Mouse (Mus musculus) liver, embryonic 14.5 days (tissue): ENCODE measurements at regions not wholly inside any gene's neighbourhood (a gene's known extent, or its start where the extent isn't known, plus 50 kb on each side); places are given as distances from the start of the nearest gene placed in this dataset.

Experiments used
- ATAC-seq: fragments of 200-750 bp; cut with Nextera tagmentation; 2 replicates; pipeline ENCODE4 v1.8.0; 2017; ENCODE audit warnings: moderate number of reproducible peaks, mild to moderate bottlenecking, moderate library complexity; ENCODE audit not compliant: insufficient read depth
- DNase-seq, 3 experiments: peaks; one replicate each; pipeline ENCODE4 v3.0.0-alpha.2; 2012 to 2013; ENCODE audit warnings: low read depth in 3 of 3, low spot score in 3 of 3
- H3K27ac ChIP-seq: fragments of 300-500 bp; sonication (generic); 2 replicates; pipeline ENCODE4 v1.5.1; 2014; ENCODE audit warnings: moderate library complexity, mild to moderate bottlenecking, control low read depth, inconsistent platforms
- H3K27me3 ChIP-seq: fragments of 300-500 bp; sonication (generic); 2 replicates; pipeline ENCODE4 v1.6.1; 2014; ENCODE audit warnings: mild to moderate bottlenecking, low read length, moderate library complexity; ENCODE audit not compliant: control insufficient read depth, insufficient read depth
- H3K36me3 ChIP-seq: fragments of 300-500 bp; sonication (generic); replicated peaks from 2 replicates; pipeline ENCODE4 v1.6.1; 2014; ENCODE audit warnings: low read depth; ENCODE audit not compliant: control insufficient read depth, insufficient read depth
- H3K4me1 ChIP-seq, 2 experiments: fragments of 200-500 bp in 1 of 2; fragments of 300-500 bp in 1 of 2; sonication (generic) in 1 of 2; replicated peaks; 2 replicates each; pipeline ENCODE4 v1.6.1; 2012 to 2014; ENCODE audit warnings: antibody characterized with exemption in 1 of 2, inconsistent platforms in 1 of 2, low read length in 1 of 2; ENCODE audit not compliant: control insufficient read depth in 2 of 2, insufficient read depth in 2 of 2
- H3K4me2 ChIP-seq: fragments of 300-500 bp; sonication (generic); 2 replicates; pipeline ENCODE4 v1.6.1; 2014; ENCODE audit warnings: low read depth, mild to moderate bottlenecking, control low read depth, moderate library complexity
- H3K4me3 ChIP-seq, 2 experiments: fragments of 200-500 bp in 1 of 2; fragments of 300-500 bp in 1 of 2; sonication (generic) in 1 of 2; 2 replicates each; pipeline ENCODE4 v1.5.1; 2012 to 2014; ENCODE audit warnings: low read depth in 2 of 2, low read length in 2 of 2, mild to moderate bottlenecking in 2 of 2, control low read depth in 1 of 2, inconsistent platforms in 1 of 2, moderate library complexity in 1 of 2; ENCODE audit not compliant: insufficient read depth in 1 of 2
- H3K9ac ChIP-seq: fragments of 300-500 bp; sonication (generic); replicated peaks from 2 replicates; pipeline ENCODE4 v1.6.1; 2014; ENCODE audit warnings: mild to moderate bottlenecking, control low read depth, moderate library complexity
- H3K9me3 ChIP-seq: fragments of 300-500 bp; sonication (generic); 2 replicates; pipeline ENCODE4 v1.6.1; 2016; ENCODE audit warnings: low read length, mixed read lengths; ENCODE audit not compliant: control insufficient read depth
- CTCF ChIP-seq: IDR thresholded peaks from 2 replicates; pipeline ENCODE4 v1.5.1; 2016; ENCODE audit warnings: antibody characterized with exemption, low read depth, control low read depth
- EP300 ChIP-seq: IDR thresholded peaks from 2 replicates; pipeline ENCODE4 v1.6.1; 2016; ENCODE audit warnings: antibody characterized with exemption, low read depth
- WGBS: fragments of 180-500 bp; shearing (Covaris S2); extraction: QIAGEN DNeasy Blood & Tissue Kit; methylation state at CpG from one replicate; pipeline ENCODE4 v1.1.7; 2014; ENCODE audit not compliant: insufficient replicate concordance; 5-methylcytosine and 5-hydroxymethylcytosine counted together

GRCm38 (mm10) chr6:81448366-81448765, 475.1 kb upstream of the Gcfc2 start:
- Histone ChIP-seq H3K9ac (no peak overlapping the region), H3K4me2 (no peak overlapping the region), H3K4me1 (no peaks in the 10 kb centered on the region), H3K9me3 (no peaks in the 10 kb centered on the region), H3K27ac (no peak overlapping the region), H3K36me3 (no peaks in the 10 kb centered on the region), H3K27me3 (no peaks in the 10 kb centered on the region), H3K4me3 (no peak overlapping the region)
- DNase-seq (no peak), ATAC-seq (no peak)
- TF ChIP-seq EP300 (no peak), CTCF (no peak)
- 52% methylated on average over 3 of the region's 3 CpGs for WGBS

GRCm38 (mm10) chr6:81461095-81461494, 462.4 kb upstream of the Gcfc2 start:
- 55% methylated on average over 4 of the region's 4 CpGs for WGBS

GRCm38 (mm10) chr6:81464442-81464841, 459.0 kb upstream of the Gcfc2 start:
- H3K27ac ChIP-seq, result no peak overlapping the region
- no peaks in the 10 kb centered on the region for H3K4me1 ChIP-seq
- no peaks in the 10 kb centered on the region for H3K9me3 ChIP-seq
- no peak for DNase-seq
- TF ChIP-seq CTCF (no peak), EP300 (no peak)
- no peaks in the 10 kb centered on the region for H3K27me3 ChIP-seq
- WGBS, result 54% methylated on average over 1 of the region's 1 CpGs
- no peaks in the 10 kb centered on the region for H3K36me3 ChIP-seq
- H3K9ac ChIP-seq, result no peak overlapping the region
- no peak overlapping the region for H3K4me2 ChIP-seq
- H3K4me3 ChIP-seq, result no peak overlapping the region
- no peak for ATAC-seq

More at GRCm38 (mm10) chr6:81461095-81461494, 462.4 kb upstream of the Gcfc2 start:
- ATAC-seq (no peak), DNase-seq (no peak)
- Histone ChIP-seq H3K4me3 (no peak overlapping the region), H3K36me3 (no peaks in the 10 kb centered on the region), H3K9me3 (no peaks in the 10 kb centered on the region), H3K27ac (no peak overlapping the region), H3K9ac (no peak overlapping the region), H3K27me3 (no peaks in the 10 kb centered on the region), H3K4me2 (no peak overlapping the region), H3K4me1 (no peaks in the 10 kb centered on the region)
- TF ChIP-seq EP300, result no peak
- TF ChIP-seq CTCF, result no peak

DNA sequence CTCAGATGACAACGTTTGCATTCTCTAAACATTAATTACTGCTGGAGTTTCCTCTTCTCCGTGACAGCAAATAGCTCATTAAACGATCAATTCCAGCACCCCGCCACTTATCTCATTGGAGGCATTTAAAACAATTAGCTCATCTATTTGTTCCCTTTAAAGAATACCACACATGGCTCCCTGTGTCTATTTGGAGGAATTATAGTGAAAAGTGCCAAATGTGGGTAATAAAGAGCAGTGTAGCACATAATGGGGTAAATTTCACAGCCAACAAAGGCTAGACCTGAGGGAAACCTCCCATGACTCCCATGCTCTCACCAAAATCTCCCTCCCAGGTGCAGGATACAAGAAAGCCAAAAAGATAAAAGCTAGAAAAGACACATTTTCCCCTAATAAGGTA, 456.9 kb upstream of the Gcfc2 start:
- DNase-seq, result no peak
- H3K9ac ChIP-seq, result no peak overlapping the region
- no peak overlapping the region for H3K4me3 ChIP-seq
- H3K4me1 ChIP-seq, result no peaks in the 10 kb centered on the region
- TF ChIP-seq EP300 (no peak), CTCF (no peak)
- H3K9me3 ChIP-seq, result no peaks in the 10 kb centered on the region
- WGBS, result 61% methylated on average over 4 of the region's 4 CpGs
- no peak overlapping the region for H3K27ac ChIP-seq
- no peaks in the 10 kb centered on the region for H3K27me3 ChIP-seq
- no peaks in the 10 kb centered on the region for H3K36me3 ChIP-seq
- no peak for ATAC-seq
- H3K4me2 ChIP-seq, result no peak overlapping the region

- Histone ChIP-seq H3K4me1 (no peaks in the 10 kb centered on the region), H3K36me3 (no peaks in the 10 kb centered on the region), H3K27ac (no peak overlapping the region), H3K27me3 (no peaks in the 10 kb centered on the region), H3K4me2 (no peak overlapping the region), H3K4me3 (no peak overlapping the region), H3K9ac (no peak overlapping the region), H3K9me3 (no peaks in the 10 kb centered on the region)
- no peak for TF ChIP-seq EP300
- no peak for TF ChIP-seq CTCF
- DNase-seq (no peak), ATAC-seq (no peak)
- WGBS, result 56% methylated on average over 9 of the region's 9 CpGs
These were observed 452.0 kb upstream of the Gcfc2 start for GRCm38 (mm10) chr6:81471340-81471955.
